Mouse (Mus musculus) splenic B cell, adult 2 months (primary cell): ENCODE results near the gene Eif2ak1.

Source experiments
- DNase-seq: peaks from one replicate; pipeline ENCODE4 v3.0.0-alpha.2; 2011; ENCODE audit warnings: low read depth, low spot score
- H3K27me3 ChIP-seq: 2 replicates; pipeline ENCODE4 v1.6.1; 2012; ENCODE audit warnings: mild to moderate bottlenecking, low read length, moderate library complexity, mixed read lengths; ENCODE audit not compliant: control insufficient read depth, poor library complexity, insufficient read depth, severe bottlenecking
- H3K36me3 ChIP-seq: 2 replicates; pipeline ENCODE4 v1.6.1; 2012; ENCODE audit warnings: mild to moderate bottlenecking, low read length, moderate library complexity, mixed read lengths; ENCODE audit not compliant: control insufficient read depth, poor library complexity, insufficient read depth, severe bottlenecking

Gene Eif2ak1

DNA sequence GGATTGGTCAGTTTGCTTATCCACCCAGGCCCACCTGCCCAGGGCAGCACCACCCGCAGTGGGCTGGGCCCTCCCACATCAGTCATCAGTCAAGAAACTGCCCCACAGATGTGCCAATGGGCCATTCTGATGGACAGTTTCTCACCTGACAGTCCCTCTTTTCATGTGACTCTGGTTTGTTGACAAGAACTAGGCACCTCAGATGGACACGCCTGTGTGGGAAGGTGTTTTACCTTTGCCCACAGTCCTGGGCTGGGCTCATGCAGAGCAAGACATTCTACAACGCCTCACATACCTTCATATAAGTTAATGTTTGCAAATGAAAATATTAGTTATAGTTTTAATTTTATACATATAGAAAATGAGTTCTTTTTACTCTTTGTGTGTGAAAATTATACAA is 100.5 kb downstream of the Eif2ak1 start:
- DNase-seq: no peak
- Histone ChIP-seq H3K36me3 (peaks cover 15% of the 10 kb centered on the region), H3K27me3 (no peaks in the 10 kb centered on the region)

DNA sequence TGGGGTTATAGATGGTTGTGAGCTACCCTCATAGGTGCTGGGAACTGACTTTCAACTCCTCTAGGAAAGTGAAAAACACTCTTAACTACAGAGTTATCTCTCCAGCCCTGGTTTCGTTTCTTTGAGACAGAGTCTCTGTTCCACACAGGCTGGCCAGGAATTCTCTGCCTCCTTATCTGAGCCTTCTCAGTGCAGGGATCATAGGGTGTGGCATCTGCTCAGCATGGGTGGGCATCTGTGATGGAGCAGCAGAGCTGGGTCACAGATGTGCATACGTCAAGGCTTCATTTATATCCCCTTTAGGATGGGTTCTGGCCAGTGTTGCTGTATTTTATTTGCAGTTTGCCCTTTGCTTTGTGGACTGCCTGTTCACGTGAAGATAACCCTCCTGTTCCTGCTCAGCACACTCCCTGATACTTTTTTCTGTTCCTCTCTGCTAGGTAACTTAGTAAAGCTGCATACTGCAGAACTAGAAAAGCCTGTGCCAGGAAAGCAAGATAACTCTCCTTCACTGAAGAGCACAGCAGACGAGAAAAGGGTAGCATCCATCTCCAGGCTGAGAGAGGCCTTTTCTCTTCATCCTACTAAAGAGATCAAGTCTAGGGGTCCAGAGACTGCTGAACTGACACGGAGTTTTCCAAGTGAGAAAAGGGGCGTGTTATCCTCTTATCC is 107.3 kb downstream of the Eif2ak1 start:
- no peak for DNase-seq
- Histone ChIP-seq H3K27me3 (no peaks in the 10 kb centered on the region), H3K36me3 (peaks cover 11% of the 10 kb centered on the region; the same call in 1 of the 2 replicates)

DNA sequence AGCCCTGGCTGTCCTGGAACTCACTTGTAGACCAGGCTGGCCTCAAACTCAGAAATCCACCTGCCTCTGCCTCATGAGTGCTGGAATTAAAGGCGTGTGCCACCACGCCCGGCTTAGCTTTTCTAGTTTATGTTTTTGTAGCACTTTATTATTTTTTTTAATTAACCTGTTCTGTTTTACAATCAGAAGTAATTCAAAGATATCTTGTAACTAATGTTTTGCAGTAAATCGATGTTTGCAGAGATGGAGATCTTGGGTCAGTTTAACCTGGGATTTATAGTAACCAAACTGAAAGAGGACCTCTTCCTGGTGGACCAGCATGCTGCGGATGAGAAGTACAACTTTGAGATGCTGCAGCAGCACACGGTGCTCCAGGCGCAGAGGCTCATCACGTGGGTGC is 110.3 kb downstream of the Eif2ak1 start, which contains the start of gene Gm42421:
Gene Gm42421, plus strand, starts transcription at position 301 of the 400 bp plus-strand sequence.
- Histone ChIP-seq H3K27me3 (no peaks in the 10 kb centered on the region), H3K36me3 (peaks cover 9% of the 10 kb centered on the region; the same call in 1 of the 2 replicates)
- no peak for DNase-seq

DNA sequence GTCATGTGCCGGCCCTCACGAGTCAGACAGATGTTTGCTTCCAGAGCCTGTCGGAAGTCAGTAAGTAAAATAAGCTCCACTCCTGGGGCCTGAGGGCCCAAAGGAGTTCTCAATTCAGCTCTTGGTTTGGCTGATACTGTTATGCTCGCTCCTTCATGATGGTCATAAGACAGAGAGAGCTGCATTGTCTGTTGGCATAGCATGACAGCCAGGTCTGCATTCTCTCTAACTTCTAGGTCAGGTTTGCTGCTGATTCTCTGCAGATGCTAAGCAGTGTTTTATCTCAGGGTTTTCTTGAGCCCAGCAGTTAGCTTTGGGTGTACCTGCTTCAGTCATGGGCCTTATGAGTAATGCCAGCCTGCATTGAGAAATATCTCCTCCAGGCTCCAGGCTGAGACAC is 111.7 kb downstream of the Eif2ak1 start:
- DNase-seq: no peak

DNA sequence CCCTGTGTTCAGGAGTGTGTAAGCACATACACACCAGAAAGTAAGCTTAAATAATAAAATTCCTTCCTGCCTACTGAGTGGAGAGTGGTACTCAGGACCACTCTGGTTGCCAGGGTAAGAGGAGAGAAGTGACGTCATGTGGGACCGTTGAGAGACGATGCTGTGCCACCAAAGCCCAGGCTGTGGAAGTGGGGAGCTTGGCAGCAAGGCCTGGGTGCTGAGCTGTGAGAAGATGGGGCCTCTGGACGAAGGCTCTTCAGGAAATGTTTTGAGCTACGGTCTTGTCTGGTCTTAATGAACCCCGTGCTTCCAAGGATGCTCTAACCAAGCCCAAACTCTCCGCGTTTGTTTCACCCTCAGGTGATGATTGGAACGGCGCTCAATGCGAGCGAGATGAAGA is 113.1 kb downstream of the Eif2ak1 start:
- Histone ChIP-seq H3K36me3 (peaks cover 8% of the 10 kb centered on the region; the same call in 1 of the 2 replicates), H3K27me3 (no peaks in the 10 kb centered on the region)
- DNase-seq: no peak

More for the DNA sequence above, 111.7 kb downstream of the Eif2ak1 start:
- H3K36me3 ChIP-seq: peaks cover 8% of the 10 kb centered on the region; the same call in 1 of the 2 replicates
- no peaks in the 10 kb centered on the region for H3K27me3 ChIP-seq

DNA sequence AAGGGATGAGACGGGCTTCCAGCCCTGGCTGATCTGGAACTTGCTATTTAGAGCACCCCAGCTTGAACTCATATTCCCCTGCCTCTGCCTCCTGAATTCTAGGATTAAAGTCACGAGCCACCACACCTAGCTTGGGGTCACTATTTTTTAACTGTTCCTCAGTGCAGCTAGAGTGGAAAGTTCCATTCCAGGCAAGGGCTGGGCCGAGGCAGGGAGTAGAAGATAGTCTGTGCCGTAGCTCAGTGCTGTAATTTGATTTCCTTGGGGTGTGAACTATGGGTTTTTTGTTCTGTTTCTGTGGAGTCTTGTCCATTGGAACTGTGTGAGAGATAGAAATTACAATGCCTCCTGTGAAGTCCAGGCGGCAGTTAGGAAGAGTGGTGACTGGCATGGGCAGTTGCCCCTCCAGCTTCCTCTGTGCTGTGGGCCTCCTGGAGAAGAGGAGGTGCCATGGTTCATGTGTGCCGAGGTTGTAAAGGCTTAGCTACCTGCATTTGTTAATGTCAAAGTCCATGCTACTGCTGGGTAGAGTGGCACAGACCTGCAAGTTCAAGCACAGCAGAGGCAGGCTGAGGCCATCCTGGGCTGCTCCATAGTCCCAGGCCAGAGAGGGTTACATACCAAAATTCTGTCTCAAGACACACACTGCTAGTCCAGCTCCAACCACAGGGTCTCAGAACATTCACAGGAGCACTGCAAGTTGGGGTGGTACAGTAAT is 114.4 kb downstream of the Eif2ak1 start:
- peaks cover 8% of the 10 kb centered on the region; the same call in 1 of the 2 replicates for H3K36me3 ChIP-seq
- no peaks in the 10 kb centered on the region for H3K27me3 ChIP-seq
- DNase-seq: no peak

DNA sequence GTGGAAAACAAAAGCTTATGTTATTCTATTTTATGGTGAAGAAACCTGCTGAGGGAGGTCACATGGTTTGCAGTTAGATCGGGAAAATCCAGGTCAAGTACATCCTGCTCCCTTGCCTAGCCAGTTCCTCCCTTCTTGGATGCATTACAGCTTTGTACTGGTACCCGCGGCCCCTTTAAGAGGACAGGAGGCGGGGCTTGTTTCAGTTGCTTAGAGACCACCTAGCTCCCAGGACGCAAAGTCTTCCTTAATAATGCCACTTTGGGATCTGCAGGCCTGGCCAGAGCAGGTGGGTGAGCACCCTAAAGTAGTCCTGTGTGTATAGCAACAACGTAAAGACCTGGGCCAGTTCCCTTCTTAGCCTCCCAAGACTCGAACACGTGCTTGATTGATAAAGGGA is 115.2 kb downstream of the Eif2ak1 start, which contains the start of gene Rsph10b:
Gene Rsph10b, plus strand, starts transcription at position 205 of the 400 bp plus-strand sequence.
- Histone ChIP-seq H3K36me3 (peaks cover 8% of the 10 kb centered on the region; the same call in 1 of the 2 replicates), H3K27me3 (no peaks in the 10 kb centered on the region)
- no peak for DNase-seq

DNA sequence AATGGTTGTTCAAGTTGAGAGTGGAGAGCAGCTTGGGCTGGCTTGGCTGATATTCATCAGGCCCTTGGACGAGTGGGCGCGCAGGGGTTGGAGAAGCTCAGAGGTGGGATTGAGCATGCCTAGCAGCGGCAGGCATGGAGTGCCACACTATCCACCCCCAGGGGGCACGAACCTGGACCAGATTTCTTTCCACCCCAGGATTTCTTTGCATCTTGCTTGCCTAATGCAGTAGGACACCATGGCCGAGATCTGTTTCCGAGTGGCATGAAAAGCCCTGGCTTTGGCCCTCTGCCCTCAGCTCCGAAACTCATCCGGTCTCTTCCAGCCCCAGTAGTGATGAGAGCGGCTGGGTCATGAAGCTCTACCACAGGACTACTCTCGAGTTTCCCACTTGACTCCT is 115.8 kb downstream of the Eif2ak1 start:
- Histone ChIP-seq H3K27me3 (no peaks in the 10 kb centered on the region), H3K36me3 (peaks cover 8% of the 10 kb centered on the region; the same call in 1 of the 2 replicates)
- DNase-seq: no peak

DNA sequence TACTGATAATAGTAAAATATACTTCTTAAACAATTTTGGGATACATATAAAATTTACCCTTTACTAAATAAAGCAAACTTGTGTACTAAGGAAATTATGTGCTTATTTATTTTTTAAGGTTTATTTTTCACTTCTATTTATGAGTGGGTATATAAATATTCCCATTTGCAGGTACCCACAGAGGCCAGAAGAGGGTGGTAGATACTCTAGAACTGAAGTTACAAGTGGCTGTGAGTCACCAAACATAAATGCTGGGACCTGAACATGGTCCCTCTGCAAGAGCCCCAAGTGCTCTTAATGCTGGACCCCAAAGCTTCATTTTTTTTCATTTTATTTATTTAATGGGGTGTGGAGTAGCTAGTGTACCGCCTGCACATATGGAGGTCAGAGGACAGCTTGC is 116.3 kb downstream of the Eif2ak1 start:
- peaks cover 4% of the 10 kb centered on the region; the same call in 1 of the 2 replicates for H3K36me3 ChIP-seq
- DNase-seq: no peak
- no peaks in the 10 kb centered on the region for H3K27me3 ChIP-seq

DNA sequence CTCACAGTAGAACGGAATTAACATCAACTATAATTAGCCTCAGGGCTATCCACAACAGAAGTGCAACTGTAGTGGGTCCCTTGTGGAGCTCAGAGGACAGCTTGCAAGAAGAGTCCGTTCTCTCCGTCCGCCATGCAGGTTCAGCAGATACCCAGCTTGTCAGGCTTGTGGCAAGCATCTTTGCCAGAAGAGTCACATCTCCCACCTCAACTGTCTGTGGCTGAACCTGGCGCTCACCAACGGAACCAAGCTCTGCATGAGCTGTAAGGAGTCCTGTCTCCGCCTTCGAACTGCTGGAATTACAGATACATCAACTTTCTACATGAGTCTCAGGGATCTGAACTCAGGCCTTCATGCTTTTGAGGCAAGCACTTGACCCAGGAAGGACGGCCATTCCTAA is 118.6 kb downstream of the Eif2ak1 start:
- no peaks in the 10 kb centered on the region for H3K27me3 ChIP-seq
- H3K36me3 ChIP-seq: no peaks in the 10 kb centered on the region
- DNase-seq: no peak

DNA sequence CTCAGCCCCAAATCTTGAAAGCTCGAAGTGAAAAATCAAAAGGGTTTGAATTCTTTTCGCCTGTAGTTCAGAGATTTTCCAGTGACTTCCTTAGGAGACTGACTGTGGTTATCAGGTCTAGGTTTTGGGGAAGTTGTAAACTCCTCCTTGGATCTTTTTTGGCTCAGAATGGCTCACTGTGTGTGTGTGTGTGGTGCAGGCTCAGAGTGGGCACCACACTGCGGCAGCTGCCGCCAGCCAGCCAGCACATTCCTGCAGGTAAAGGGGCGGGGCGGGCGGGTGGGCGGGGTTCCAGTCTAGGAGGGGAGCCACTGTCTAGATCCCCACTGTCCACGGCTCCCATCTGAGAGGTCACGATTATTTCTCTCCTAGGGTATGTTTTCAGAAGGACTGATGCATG is 124.0 kb downstream of the Eif2ak1 start:
- no peaks in the 10 kb centered on the region for H3K27me3 ChIP-seq
- no peak for DNase-seq
- no peaks in the 10 kb centered on the region for H3K36me3 ChIP-seq

DNA sequence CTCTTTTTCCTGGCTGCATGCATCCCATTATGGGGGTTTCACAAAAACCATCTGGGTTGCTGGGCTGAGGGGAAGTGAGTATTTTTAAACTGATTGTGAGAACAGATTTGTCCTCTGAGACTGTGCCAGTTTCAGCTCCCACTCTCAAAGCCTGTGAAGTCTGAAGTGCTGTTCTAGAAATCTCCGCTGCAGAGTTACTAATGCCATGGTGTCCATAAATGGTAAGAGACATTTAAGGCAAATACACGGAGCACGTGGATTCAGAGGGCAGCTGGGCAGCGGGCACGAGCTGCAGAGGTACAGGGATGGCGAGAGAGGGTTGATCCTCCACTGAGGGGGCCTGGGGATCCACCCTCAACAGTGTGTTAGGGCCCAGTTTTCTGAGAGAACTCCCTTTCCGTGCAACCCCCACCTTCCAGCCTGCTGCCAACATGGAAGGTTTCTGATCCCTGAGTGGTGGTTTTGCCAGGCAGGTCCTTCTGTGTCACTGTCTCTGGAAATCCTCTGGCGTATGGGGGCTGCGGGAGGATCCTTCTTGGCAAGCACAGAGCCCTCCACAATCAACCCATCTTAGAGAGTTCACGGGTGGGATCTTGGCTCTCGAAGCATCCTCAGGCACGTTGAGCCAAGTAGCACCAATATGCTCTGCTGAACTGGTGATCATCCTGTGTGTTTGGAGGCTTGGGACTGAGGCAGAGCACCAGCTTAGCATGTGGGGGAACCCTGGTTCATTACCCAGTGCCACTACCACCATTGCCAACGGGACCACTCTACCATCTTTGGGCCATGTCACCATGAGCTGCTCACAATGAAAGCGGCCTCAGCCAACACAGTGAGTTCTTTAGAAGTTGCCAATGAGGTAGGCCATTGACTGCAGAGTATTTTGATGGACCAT is 125.9 kb downstream of the Eif2ak1 start:
- no peak for DNase-seq
- Histone ChIP-seq H3K27me3 (no peaks in the 10 kb centered on the region), H3K36me3 (no peaks in the 10 kb centered on the region)

DNA sequence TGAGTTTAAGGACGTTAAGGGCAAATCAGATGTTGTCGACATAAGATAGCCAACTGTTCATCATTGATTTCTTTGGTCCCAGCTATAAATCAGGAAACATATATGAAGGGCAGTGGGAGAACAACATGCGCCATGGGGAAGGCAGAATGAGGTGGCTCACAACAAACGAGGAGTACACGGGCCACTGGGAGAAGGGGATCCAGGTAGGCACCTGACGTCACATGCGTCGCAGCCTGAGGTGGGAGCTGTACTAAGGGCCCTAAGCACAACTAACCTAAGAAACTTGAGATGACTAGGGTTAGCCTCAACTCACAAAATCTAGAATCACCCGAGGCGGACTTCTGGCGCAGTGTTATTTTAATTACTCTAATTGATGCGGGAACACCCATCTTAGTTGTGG is 130.8 kb downstream of the Eif2ak1 start:
- DNase-seq: no peak
- Histone ChIP-seq H3K36me3 (no peaks in the 10 kb centered on the region), H3K27me3 (no peaks in the 10 kb centered on the region)

DNA sequence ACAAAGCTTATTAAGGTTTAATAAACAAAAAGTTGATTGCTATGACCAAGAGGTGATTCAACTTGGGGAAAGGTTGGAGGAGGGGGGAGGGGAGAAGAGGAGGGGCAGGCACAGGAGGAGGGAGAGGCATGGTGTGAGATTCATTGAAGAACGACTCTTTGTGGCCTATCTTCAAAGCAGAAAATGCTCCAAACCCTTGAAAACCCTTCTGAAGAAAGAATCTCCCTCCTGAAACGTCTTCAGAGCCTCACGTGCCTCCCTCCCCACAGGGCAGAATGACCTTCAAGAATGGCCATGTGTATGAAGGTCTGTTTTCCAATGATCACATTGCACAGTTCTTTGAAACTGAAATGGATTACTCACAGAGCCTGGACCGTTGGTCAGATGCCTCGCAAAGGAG is 132.4 kb downstream of the Eif2ak1 start:
- Histone ChIP-seq H3K36me3 (no peaks in the 10 kb centered on the region), H3K27me3 (no peaks in the 10 kb centered on the region)
- DNase-seq: no peak
